Mouse (Mus musculus) hindbrain, embryonic 14.5 days (tissue): Measurements from ENCODE around the gene Ptpa. TPM values are rescaled to one million over a fixed set of nuclear protein-coding genes. Genes with fewer than 3 reads are reported as not detected.

Source experiments
- ATAC-seq: fragments of 200-750 bp; cut with Nextera tagmentation; 2 replicates; pipeline ENCODE4 v1.8.0; 2017; ENCODE audit warnings: moderate number of reproducible peaks, mild to moderate bottlenecking, moderate TSS enrichment, moderate library complexity; ENCODE audit not compliant: low FRiP score
- DNase-seq: peaks from one replicate; pipeline ENCODE4 v3.0.0-alpha.2; 2015; ENCODE audit warnings: low spot score
- H3K27ac ChIP-seq: fragments of 300-500 bp; sonication (generic); 2 replicates; pipeline ENCODE4 v1.5.1; 2014; ENCODE audit warnings: mild to moderate bottlenecking, moderate library complexity
- H3K27me3 ChIP-seq: fragments of 300-500 bp; sonication (generic); 2 replicates; pipeline ENCODE4 v1.6.1; 2014; ENCODE audit warnings: mild to moderate bottlenecking, low read length, mixed read lengths; ENCODE audit not compliant: control insufficient read depth, insufficient read depth
- H3K36me3 ChIP-seq: fragments of 300-500 bp; sonication (generic); replicated peaks from 2 replicates; pipeline ENCODE4 v1.6.1; 2014; ENCODE audit not compliant: control insufficient read depth, insufficient read depth
- H3K4me1 ChIP-seq: fragments of 300-500 bp; sonication (generic); replicated peaks from 2 replicates; pipeline ENCODE4 v1.6.1; 2014; ENCODE audit warnings: antibody characterized with exemption, low read length, mixed read lengths; ENCODE audit not compliant: control insufficient read depth, insufficient read depth
- H3K4me2 ChIP-seq: fragments of 300-500 bp; sonication (generic); replicated peaks from 2 replicates; pipeline ENCODE4 v1.6.1; 2014; ENCODE audit warnings: mild to moderate bottlenecking, moderate library complexity
- H3K4me3 ChIP-seq: fragments of 300-500 bp; sonication (generic); replicated peaks from 2 replicates; pipeline ENCODE4 v1.5.1; 2014; ENCODE audit warnings: mild to moderate bottlenecking, low read length
- H3K9ac ChIP-seq: fragments of 300-500 bp; sonication (generic); 2 replicates; pipeline ENCODE4 v1.6.1; 2014
- H3K9me3 ChIP-seq: fragments of 300-500 bp; sonication (generic); 2 replicates; pipeline ENCODE4 v1.6.1; 2016; ENCODE audit warnings: low read length; ENCODE audit not compliant: control insufficient read depth
- WGBS: fragments of 180-500 bp; shearing (Covaris S2); extraction: QIAGEN DNeasy Blood & Tissue Kit; methylation state at CpG from one replicate; pipeline ENCODE4 v1.1.7; 2014; 5-methylcytosine and 5-hydroxymethylcytosine counted together
- polyA plus RNA-seq: library from polyadenylated mRNA; unstranded; fragments of >200 nt; fragmentation: Nextera tagmentation; extraction: Ambion mirVana; gene quantifications from 2 replicates; pipeline ENCODE4 v1.2.1, GENCODE M21; 2014

The Ptpa gene
- polyA plus RNA-seq, 1 experiment from 2014 or later, result 79.8 TPM

DNA sequence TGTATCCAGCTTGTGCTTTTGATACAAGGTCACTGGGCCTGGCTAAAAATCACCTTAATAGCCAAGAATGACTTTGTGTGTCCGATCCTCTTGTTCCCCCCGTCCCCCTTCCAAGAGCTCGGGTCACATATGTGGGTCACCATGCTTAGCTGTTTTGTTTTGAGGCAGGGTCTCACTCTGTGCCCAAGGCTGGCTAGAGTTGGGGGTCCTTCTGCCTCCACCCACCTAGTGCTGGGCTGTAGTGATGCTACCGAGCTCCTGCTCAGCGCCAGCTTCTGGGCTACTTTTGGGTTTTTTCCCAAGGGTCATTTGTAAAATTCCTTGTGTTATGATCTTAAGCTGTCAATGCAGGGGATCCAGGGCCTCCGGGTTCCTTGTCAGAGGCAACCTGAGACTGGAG lies 2.4 kb downstream of the Ptpa start:
- WGBS, result 72% methylated on average over 6 of the region's 6 CpGs
- Histone ChIP-seq H3K27ac (no peak overlapping the region), H3K36me3 (no peaks in the 10 kb centered on the region; the same call in 1 of the 2 replicates), H3K4me2 (peak overlapping the region; percentile 64; the same call in 1 of the 2 replicates), H3K4me1 (peaks cover 44% of the 10 kb centered on the region), H3K9ac (peak overlapping the region; percentile 39; the same call in 1 of the 2 replicates), H3K4me3 (no peak overlapping the region), H3K27me3 (no peaks in the 10 kb centered on the region), H3K9me3 (no peaks in the 10 kb centered on the region)
- DNase-seq (no peak), ATAC-seq (no peak)

DNA sequence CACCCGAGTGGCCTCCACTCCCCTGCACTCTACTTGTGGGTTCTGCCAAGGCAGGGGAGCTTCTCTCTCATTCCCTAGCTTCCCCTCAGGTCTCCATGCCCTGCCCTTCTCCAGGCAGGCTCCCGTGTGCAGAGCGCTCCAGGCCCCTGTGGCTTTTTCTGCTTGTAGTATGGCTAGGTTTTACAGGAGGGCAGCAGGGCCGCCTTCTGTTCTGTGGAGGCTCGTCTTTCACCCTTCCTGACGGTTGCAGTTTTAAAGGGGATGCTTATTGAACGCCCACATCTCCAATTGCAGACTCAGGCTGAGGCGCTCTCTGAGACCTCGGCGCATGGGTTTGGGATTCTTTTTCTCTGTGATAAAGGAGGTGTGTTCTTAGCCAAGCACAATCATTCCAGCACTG lies 3.3 kb downstream of the Ptpa start:
- no peak overlapping the region for H3K4me3 ChIP-seq
- ATAC-seq, result no peak

DNA sequence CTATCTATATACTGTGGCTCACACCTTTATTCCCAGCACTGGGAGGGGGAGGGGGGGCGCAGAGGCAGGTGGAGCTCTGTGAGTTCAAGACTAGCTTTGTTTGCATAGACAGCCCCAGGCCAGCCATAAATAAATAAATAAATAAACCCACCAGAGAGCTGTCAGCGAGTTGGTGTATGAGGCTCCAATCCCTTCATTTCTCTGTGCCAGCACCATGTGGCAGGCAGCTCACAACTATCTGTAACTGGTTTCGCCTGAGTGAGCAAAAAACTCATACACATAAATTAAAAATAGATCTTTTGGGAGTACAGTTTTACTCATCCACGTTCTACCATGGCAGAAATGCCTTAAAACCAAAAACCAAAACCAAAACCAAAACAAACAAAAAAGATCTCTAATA lies 5.6 kb downstream of the Ptpa start:
- DNase-seq (no peak), ATAC-seq (no peak)
- no peaks in the 10 kb centered on the region for H3K9me3 ChIP-seq
- H3K4me2 ChIP-seq, result no peak overlapping the region
- no peak overlapping the region for H3K27ac ChIP-seq
- H3K36me3 ChIP-seq, result peaks cover 3% of the 10 kb centered on the region
- no peak overlapping the region for H3K9ac ChIP-seq
- H3K4me1 ChIP-seq, result peaks cover 28% of the 10 kb centered on the region
- H3K27me3 ChIP-seq, result no peaks in the 10 kb centered on the region
- no peak overlapping the region for H3K4me3 ChIP-seq
- 71% methylated on average over 4 of the region's 4 CpGs for WGBS

More for the DNA sequence above, 3.3 kb downstream of the Ptpa start:
- Histone ChIP-seq H3K4me1 (peaks cover 36% of the 10 kb centered on the region), H3K9ac (peak overlapping the region; percentile 39; the same call in 1 of the 2 replicates), H3K27me3 (no peaks in the 10 kb centered on the region), H3K4me2 (peak overlapping the region; percentile 19; the same call in 1 of the 2 replicates), H3K36me3 (no peaks in the 10 kb centered on the region; the same call in 1 of the 2 replicates), H3K9me3 (no peaks in the 10 kb centered on the region), H3K27ac (no peak overlapping the region)
- WGBS, result 34% methylated on average over 10 of the region's 10 CpGs
- no peak for DNase-seq

DNA sequence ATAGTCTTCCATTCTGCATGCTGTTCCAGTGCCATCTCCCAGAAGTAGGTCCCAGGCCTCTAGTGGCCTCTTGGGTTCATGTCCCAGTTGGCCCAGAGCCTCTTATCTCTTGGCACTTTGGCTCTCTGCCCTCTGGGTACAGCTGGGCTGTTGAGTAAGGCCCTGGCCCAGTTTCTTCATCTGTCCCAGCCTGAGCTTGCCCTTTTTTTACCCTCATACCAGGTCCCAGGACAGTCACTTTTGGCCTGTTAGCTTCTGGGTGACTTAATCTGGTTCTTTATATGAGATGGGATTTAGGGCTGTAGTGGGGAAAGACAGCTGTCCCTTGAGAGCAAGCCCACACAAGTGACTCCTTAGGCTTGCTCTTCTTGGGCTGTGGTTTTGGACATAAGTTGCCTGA lies 13.3 kb downstream of the Ptpa start:
- no peaks in the 10 kb centered on the region for H3K27me3 ChIP-seq
- no peak overlapping the region for H3K4me2 ChIP-seq
- no peak for ATAC-seq
- no peaks in the 10 kb centered on the region for H3K4me1 ChIP-seq
- no peak for DNase-seq
- no peak overlapping the region for H3K9ac ChIP-seq
- H3K4me3 ChIP-seq, result no peak overlapping the region
- no peaks in the 10 kb centered on the region for H3K9me3 ChIP-seq
- H3K27ac ChIP-seq, result no peak overlapping the region
- H3K36me3 ChIP-seq, result peaks cover 80% of the 10 kb centered on the region

DNA sequence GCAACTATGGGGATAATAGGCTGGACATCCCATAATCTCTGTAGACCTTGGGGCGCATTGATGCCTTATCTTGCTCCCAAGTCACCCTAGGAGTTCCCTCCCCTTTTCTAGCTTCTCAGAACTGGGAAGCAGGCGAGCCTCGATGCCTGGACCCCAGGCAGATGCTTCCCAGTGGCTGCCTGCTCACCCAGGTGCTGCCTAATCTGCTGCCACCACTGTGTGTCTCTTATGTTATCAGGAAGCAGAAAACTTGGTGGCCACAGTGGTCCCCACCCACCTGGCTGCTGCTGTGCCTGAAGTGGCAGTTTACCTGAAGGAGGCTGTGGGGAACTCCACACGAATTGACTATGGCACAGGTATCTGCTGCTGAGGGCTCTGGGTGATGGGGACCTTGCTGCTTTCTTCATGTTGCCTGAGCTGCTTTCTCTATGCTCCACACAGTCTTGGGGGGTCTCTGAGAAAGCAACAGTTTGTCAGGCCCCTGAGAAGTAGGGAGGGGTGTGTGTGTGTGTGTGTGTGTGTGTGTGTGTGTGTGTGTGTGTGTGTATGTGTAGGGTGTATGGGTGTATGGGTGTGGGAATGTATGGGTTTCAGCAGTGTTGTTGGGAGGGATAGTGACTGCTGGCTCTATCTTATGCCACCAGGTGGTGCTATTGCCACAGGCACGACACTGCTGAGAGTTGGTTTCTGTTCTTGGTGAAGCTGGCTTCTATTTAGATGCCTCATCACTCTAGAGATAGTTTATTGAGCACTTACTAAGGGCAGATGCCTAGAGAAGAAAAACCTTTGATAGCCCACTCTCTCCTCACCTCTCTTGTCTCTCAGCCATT lies 19.7 kb downstream of the Ptpa start:
- Histone ChIP-seq H3K9me3 (no peaks in the 10 kb centered on the region), H3K9ac (no peak overlapping the region), H3K4me3 (no peak overlapping the region), H3K4me1 (peaks cover 7% of the 10 kb centered on the region), H3K4me2 (no peak overlapping the region), H3K27ac (no peak overlapping the region), H3K27me3 (no peaks in the 10 kb centered on the region), H3K36me3 (peaks cover 79% of the 10 kb centered on the region)
- peak; percentile 73 for ATAC-seq
- 57% methylated on average over 5 of the region's 5 CpGs for WGBS
- DNase-seq, result peak; percentile 88

DNA sequence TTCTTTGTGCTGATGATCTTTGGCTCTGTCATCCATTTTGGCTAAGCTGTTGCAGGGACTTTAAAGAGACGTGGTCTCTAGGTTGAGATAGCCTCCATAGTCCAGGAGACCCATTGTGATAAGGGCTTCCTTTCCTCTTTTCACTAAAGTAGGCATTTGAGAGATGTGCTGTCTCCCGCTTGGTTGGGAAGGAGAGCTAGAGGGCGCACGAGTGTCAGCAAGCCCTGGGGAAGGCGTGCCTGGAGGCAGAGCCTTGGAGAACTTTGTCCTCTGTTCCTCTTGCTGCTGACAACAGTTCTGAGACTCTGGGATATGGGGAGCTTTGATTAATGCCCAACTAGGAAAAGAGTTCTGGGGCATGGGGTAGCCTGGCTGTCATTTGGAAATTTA lies 20.3 kb downstream of the Ptpa start:
- H3K4me2 ChIP-seq, result no peak overlapping the region
- H3K27me3 ChIP-seq, result no peaks in the 10 kb centered on the region
- ATAC-seq, result no peak
- H3K36me3 ChIP-seq, result peaks cover 73% of the 10 kb centered on the region
- H3K4me3 ChIP-seq, result no peak overlapping the region
- no peak overlapping the region for H3K27ac ChIP-seq
- H3K9ac ChIP-seq, result no peak overlapping the region
- H3K4me1 ChIP-seq, result peaks cover 13% of the 10 kb centered on the region
- no peak for DNase-seq
- 81% methylated on average over 5 of the region's 5 CpGs for WGBS
- no peaks in the 10 kb centered on the region for H3K9me3 ChIP-seq

DNA sequence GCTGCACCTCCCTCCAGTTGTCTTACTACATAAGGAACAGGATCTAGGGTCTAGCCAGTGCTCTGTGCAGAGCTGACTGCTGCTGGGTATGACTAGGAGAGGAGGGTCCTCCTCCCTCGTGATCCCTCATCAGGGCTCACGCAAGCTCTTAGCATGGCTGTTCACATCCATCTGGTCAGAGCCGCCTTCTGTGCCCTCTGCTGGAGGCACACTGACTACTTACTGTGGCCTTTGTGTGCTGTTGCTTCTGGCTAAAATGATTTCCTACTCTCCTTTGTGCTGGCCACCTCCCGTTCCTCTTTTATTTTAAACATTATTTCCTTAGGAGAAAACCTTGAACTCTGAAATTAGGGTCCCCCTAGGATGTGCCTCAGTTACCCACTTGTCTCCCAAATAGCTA lies 21.0 kb downstream of the Ptpa start:
- Histone ChIP-seq H3K4me1 (peaks cover 20% of the 10 kb centered on the region), H3K36me3 (peaks cover 67% of the 10 kb centered on the region), H3K4me3 (no peak overlapping the region), H3K4me2 (no peak overlapping the region), H3K9me3 (no peaks in the 10 kb centered on the region), H3K27me3 (no peaks in the 10 kb centered on the region), H3K27ac (no peak overlapping the region), H3K9ac (no peak overlapping the region)
- WGBS, result 74% methylated on average over 4 of the region's 4 CpGs
- ATAC-seq (no peak), DNase-seq (no peak)

DNA sequence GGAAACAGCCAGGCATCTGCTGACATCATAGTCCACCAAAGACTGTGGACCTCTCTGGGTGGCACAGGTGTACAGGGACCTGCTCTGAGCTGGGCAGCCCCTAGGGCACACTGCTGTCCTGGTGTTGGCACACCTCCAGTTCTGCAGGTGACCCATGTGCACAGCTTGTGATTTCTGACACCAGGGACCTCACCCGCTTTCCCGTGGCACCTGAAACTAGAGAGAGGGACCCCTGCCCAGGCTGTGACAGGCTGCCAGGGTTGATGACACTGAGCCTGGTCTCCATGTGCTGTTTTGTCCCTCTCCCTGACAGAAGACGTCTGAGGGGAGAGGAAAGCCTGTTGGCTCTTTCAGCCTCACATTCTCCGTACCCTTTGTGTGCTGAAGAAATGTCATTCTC lies 22.0 kb downstream of the Ptpa start:
- H3K4me2 ChIP-seq, result no peak overlapping the region
- peaks cover 29% of the 10 kb centered on the region for H3K4me1 ChIP-seq
- peaks cover 57% of the 10 kb centered on the region for H3K36me3 ChIP-seq
- no peak overlapping the region for H3K4me3 ChIP-seq
- DNase-seq (no peak), ATAC-seq (no peak)
- no peaks in the 10 kb centered on the region for H3K27me3 ChIP-seq
- no peak overlapping the region for H3K9ac ChIP-seq
- WGBS, result 86% methylated on average over 4 of the region's 4 CpGs
- H3K9me3 ChIP-seq, result no peaks in the 10 kb centered on the region
- no peak overlapping the region for H3K27ac ChIP-seq

DNA sequence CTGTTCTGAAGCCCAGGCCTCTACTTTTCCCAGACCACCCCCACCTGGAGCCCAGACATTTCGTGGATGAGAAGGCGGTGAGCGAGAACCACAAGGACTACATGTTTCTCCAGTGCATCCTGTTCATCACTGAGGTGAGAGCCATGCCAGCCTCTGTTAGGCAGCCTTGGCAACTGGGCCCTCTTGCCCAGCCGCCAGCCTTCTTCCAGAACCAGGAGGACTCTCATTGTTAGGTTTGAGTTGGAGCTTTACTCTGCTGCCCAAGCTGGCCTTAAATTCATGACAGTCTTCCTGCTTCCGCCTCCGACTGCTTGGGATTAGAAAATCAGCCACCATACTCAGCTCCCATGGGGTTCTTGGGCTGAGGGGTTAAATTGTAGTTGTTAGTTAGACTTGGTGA lies 23.8 kb downstream of the Ptpa start:
- Histone ChIP-seq H3K4me2 (no peak overlapping the region), H3K27me3 (no peaks in the 10 kb centered on the region), H3K27ac (peak overlapping the region; percentile 93), H3K4me1 (peaks cover 35% of the 10 kb centered on the region), H3K9me3 (no peaks in the 10 kb centered on the region), H3K9ac (no peak overlapping the region), H3K4me3 (no peak overlapping the region), H3K36me3 (peaks cover 54% of the 10 kb centered on the region)
- DNase-seq (no peak), ATAC-seq (no peak)
- 92% methylated on average over 6 of the region's 6 CpGs for WGBS
